Mouse (Mus musculus): ENCODE data around the gene Nr3c2. TPM values are rescaled to one million over a fixed set of nuclear protein-coding genes. Genes with fewer than 3 reads are reported as not detected.

Nr3c2 gene
- polyA plus RNA-seq, 1 experiment from 2014 or later, result 5.0 TPM

- Histone ChIP-seq H3K4me1 (replicated peaks) (no peaks in the 10 kb centered on the region), H3K9ac (no peak overlapping the region), H3K36me3 (no peaks in the 10 kb centered on the region), H3K9me3 (replicated peaks) (no peaks in the 10 kb centered on the region), H3K27me3 (no peaks in the 10 kb centered on the region), H3K4me2 (no peak overlapping the region), H3K27ac (no peak overlapping the region), H3K4me3 (no peak overlapping the region)
- no peak for ATAC-seq (replicated peaks; ENCODE audit: insufficient number of reproducible peaks, insufficient read depth, low FRiP score, low read depth)
- WGBS, result 58% methylated on average over 8 of the region's 8 CpGs
Observed at GRCm38 (mm10) chr8:77086036-77086435, 186.8 kb downstream of the Nr3c2 start.

- H3K4me3 ChIP-seq, result no peak overlapping the region
- WGBS, result 59% methylated on average over 4 of the region's 4 CpGs
- H3K4me1 ChIP-seq (replicated peaks), result no peaks in the 10 kb centered on the region
- no peak overlapping the region for H3K27ac ChIP-seq
- no peak for ATAC-seq (replicated peaks; ENCODE audit: insufficient number of reproducible peaks, insufficient read depth, low FRiP score, low read depth)
- H3K9me3 ChIP-seq (replicated peaks), result no peaks in the 10 kb centered on the region
- H3K27me3 ChIP-seq, result no peaks in the 10 kb centered on the region
- H3K4me2 ChIP-seq, result no peak overlapping the region
- no peak overlapping the region for H3K9ac ChIP-seq
- no peaks in the 10 kb centered on the region for H3K36me3 ChIP-seq
Observed at GRCm38 (mm10) chr8:77096721-77097120, 197.5 kb downstream of the Nr3c2 start.

- no peaks in the 10 kb centered on the region for H3K27me3 ChIP-seq
- no peak overlapping the region for H3K27ac ChIP-seq
- no peaks in the 10 kb centered on the region for H3K9me3 ChIP-seq (replicated peaks)
- H3K4me2 ChIP-seq, result no peak overlapping the region
- H3K36me3 ChIP-seq, result no peaks in the 10 kb centered on the region
- H3K4me3 ChIP-seq, result no peak overlapping the region
- WGBS, result 84% methylated on average over 10 of the region's 10 CpGs
- ATAC-seq (replicated peaks; ENCODE audit: insufficient number of reproducible peaks, insufficient read depth, low FRiP score, low read depth), result no peak
- H3K9ac ChIP-seq, result no peak overlapping the region
- no peaks in the 10 kb centered on the region for H3K4me1 ChIP-seq (replicated peaks)
Observed at GRCm38 (mm10) chr8:77098101-77098500, 198.9 kb downstream of the Nr3c2 start.

- Histone ChIP-seq H3K27ac (no peak overlapping the region), H3K4me3 (no peak overlapping the region), H3K27me3 (no peaks in the 10 kb centered on the region), H3K9ac (no peak overlapping the region), H3K4me2 (no peak overlapping the region), H3K9me3 (replicated peaks) (no peaks in the 10 kb centered on the region), H3K4me1 (replicated peaks) (no peaks in the 10 kb centered on the region), H3K36me3 (no peaks in the 10 kb centered on the region)
- WGBS, result 77% methylated on average over 2 of the region's 2 CpGs
- no peak for ATAC-seq (replicated peaks; ENCODE audit: insufficient number of reproducible peaks, insufficient read depth, low FRiP score, low read depth)
Observed at GRCm38 (mm10) chr8:77100370-77100769, 201.1 kb downstream of the Nr3c2 start.

GRCm38 (mm10) chr8:77102879-77103278, 203.6 kb downstream of the Nr3c2 start:
- 89% methylated on average over 7 of the region's 7 CpGs for WGBS
- no peaks in the 10 kb centered on the region for H3K27me3 ChIP-seq
- H3K4me3 ChIP-seq, result no peak overlapping the region
- no peak for ATAC-seq (replicated peaks; ENCODE audit: insufficient number of reproducible peaks, insufficient read depth, low FRiP score, low read depth)
- no peaks in the 10 kb centered on the region for H3K4me1 ChIP-seq (replicated peaks)
- H3K4me2 ChIP-seq, result no peak overlapping the region
- no peak overlapping the region for H3K27ac ChIP-seq
- no peaks in the 10 kb centered on the region for H3K9me3 ChIP-seq (replicated peaks)
- H3K9ac ChIP-seq, result no peak overlapping the region
- H3K36me3 ChIP-seq, result no peaks in the 10 kb centered on the region

- ATAC-seq (replicated peaks; ENCODE audit: insufficient number of reproducible peaks, insufficient read depth, low FRiP score, low read depth), result no peak
- Histone ChIP-seq H3K27me3 (no peaks in the 10 kb centered on the region), H3K4me1 (replicated peaks) (peaks cover 5% of the 10 kb centered on the region; the same call in 1 of the 2 replicates), H3K27ac (no peak overlapping the region), H3K9me3 (replicated peaks) (no peaks in the 10 kb centered on the region), H3K4me2 (no peak overlapping the region), H3K9ac (no peak overlapping the region), H3K36me3 (no peaks in the 10 kb centered on the region), H3K4me3 (no peak overlapping the region)
- WGBS, result 81% methylated on average over 2 of the region's 2 CpGs
Observed at GRCm38 (mm10) chr8:77112719-77113118, 213.5 kb downstream of the Nr3c2 start.

GRCm38 (mm10) chr8:77114769-77115168, 215.5 kb downstream of the Nr3c2 start:
- H3K9me3 ChIP-seq (replicated peaks), result no peaks in the 10 kb centered on the region
- H3K4me2 ChIP-seq, result no peak overlapping the region
- H3K27ac ChIP-seq, result no peak overlapping the region
- H3K27me3 ChIP-seq, result no peaks in the 10 kb centered on the region
- no peak overlapping the region for H3K4me3 ChIP-seq
- WGBS, result 80% methylated on average over 10 of the region's 10 CpGs
- H3K9ac ChIP-seq, result no peak overlapping the region
- peaks cover 5% of the 10 kb centered on the region; the same call in 1 of the 2 replicates for H3K4me1 ChIP-seq (replicated peaks)
- no peak for ATAC-seq (replicated peaks; ENCODE audit: insufficient number of reproducible peaks, insufficient read depth, low FRiP score, low read depth)
- H3K36me3 ChIP-seq, result no peaks in the 10 kb centered on the region

- Histone ChIP-seq H3K9me3 (replicated peaks) (no peaks in the 10 kb centered on the region), H3K4me3 (no peak overlapping the region), H3K9ac (no peak overlapping the region), H3K4me1 (replicated peaks) (peaks cover 13% of the 10 kb centered on the region), H3K27ac (no peak overlapping the region), H3K36me3 (no peaks in the 10 kb centered on the region), H3K4me2 (no peak overlapping the region), H3K27me3 (no peaks in the 10 kb centered on the region)
- 46% methylated on average over 7 of the region's 7 CpGs for WGBS
- ATAC-seq (replicated peaks; ENCODE audit: insufficient number of reproducible peaks, insufficient read depth, low FRiP score, low read depth), result no peak
Observed at GRCm38 (mm10) chr8:77116419-77117079, 217.3 kb downstream of the Nr3c2 start.

- Histone ChIP-seq H3K27ac (peak overlapping the region; percentile 5; the same call in 1 of the 2 replicates), H3K27me3 (no peaks in the 10 kb centered on the region), H3K9me3 (replicated peaks) (no peaks in the 10 kb centered on the region), H3K9ac (no peak overlapping the region), H3K4me3 (no peak overlapping the region), H3K36me3 (no peaks in the 10 kb centered on the region), H3K4me1 (replicated peaks) (peaks cover 16% of the 10 kb centered on the region), H3K4me2 (no peak overlapping the region)
- ATAC-seq (replicated peaks; ENCODE audit: insufficient number of reproducible peaks, insufficient read depth, low FRiP score, low read depth), result no peak
- 48% methylated on average over 10 of the region's 10 CpGs for WGBS
Observed at GRCm38 (mm10) chr8:77120810-77121570, 221.7 kb downstream of the Nr3c2 start.

- Histone ChIP-seq H3K9ac (no peak overlapping the region), H3K27ac (no peak overlapping the region; the same call in 1 of the 2 replicates), H3K27me3 (no peaks in the 10 kb centered on the region), H3K4me1 (replicated peaks) (peaks cover 15% of the 10 kb centered on the region), H3K4me2 (no peak overlapping the region), H3K4me3 (no peak overlapping the region), H3K9me3 (replicated peaks) (no peaks in the 10 kb centered on the region), H3K36me3 (no peaks in the 10 kb centered on the region)
- WGBS, result 39% methylated on average over 1 of the region's 1 CpGs
- no peak for ATAC-seq (replicated peaks; ENCODE audit: insufficient number of reproducible peaks, insufficient read depth, low FRiP score, low read depth)
Observed at GRCm38 (mm10) chr8:77121571-77121890, 222.3 kb downstream of the Nr3c2 start.

GRCm38 (mm10) chr8:77122300-77122699, 223.1 kb downstream of the Nr3c2 start:
- H3K27ac ChIP-seq, result 0 out of 2 replicates have a peak overlapping the region, but pooled peaks have one; percentile 32
- H3K4me3 ChIP-seq, result no peak overlapping the region
- peak; percentile 66; the same call in 1 of the 2 replicates for ATAC-seq (replicated peaks; ENCODE audit: insufficient number of reproducible peaks, insufficient read depth, low FRiP score, low read depth)
- H3K4me2 ChIP-seq, result no peak overlapping the region
- no peaks in the 10 kb centered on the region for H3K27me3 ChIP-seq
- H3K4me1 ChIP-seq (replicated peaks), result peaks cover 15% of the 10 kb centered on the region
- H3K9me3 ChIP-seq (replicated peaks), result no peaks in the 10 kb centered on the region
- H3K36me3 ChIP-seq, result no peaks in the 10 kb centered on the region
- H3K9ac ChIP-seq, result no peak overlapping the region
- 22% methylated on average over 5 of the region's 5 CpGs for WGBS

GRCm38 (mm10) chr8:77125777-77126176, 226.5 kb downstream of the Nr3c2 start:
- no peaks in the 10 kb centered on the region for H3K27me3 ChIP-seq
- H3K9ac ChIP-seq, result no peak overlapping the region
- H3K4me1 ChIP-seq (replicated peaks), result peaks cover 14% of the 10 kb centered on the region
- no peak overlapping the region for H3K27ac ChIP-seq
- no peak overlapping the region for H3K4me2 ChIP-seq
- H3K9me3 ChIP-seq (replicated peaks), result no peaks in the 10 kb centered on the region
- ATAC-seq (replicated peaks; ENCODE audit: insufficient number of reproducible peaks, insufficient read depth, low FRiP score, low read depth), result no peak
- H3K4me3 ChIP-seq, result no peak overlapping the region
- WGBS, result 86% methylated on average over 7 of the region's 7 CpGs
- H3K36me3 ChIP-seq, result no peaks in the 10 kb centered on the region
